Mouse (Mus musculus) C2C12 (cell line): ENCODE data around the gene Lrrc2. TPM values are rescaled to one million over a fixed set of nuclear protein-coding genes. Genes with fewer than 3 reads are reported as not detected.

Source experiments
- H3K27me3 ChIP-seq: one replicate; pipeline ENCODE4 v1.6.1; 2011; ENCODE audit not compliant: control insufficient read depth, insufficient read depth, insufficient read length
- H3K36me3 ChIP-seq: one replicate; pipeline ENCODE4 v1.6.1; 2011; ENCODE audit not compliant: control insufficient read depth, insufficient read depth
- H3K4me3 ChIP-seq: one replicate; pipeline ENCODE4 v1.5.1; 2011; ENCODE audit warnings: mild to moderate bottlenecking, control low read depth; ENCODE audit not compliant: poor library complexity, insufficient read depth, severe bottlenecking
- H3K79me2 ChIP-seq: one replicate; pipeline ENCODE4 v1.6.1; 2011; ENCODE audit not compliant: control insufficient read depth, insufficient read depth
- H3K79me3 ChIP-seq: one replicate; pipeline ENCODE4 v1.6.1; 2011; ENCODE audit warnings: low read depth, control low read depth
- H3ac ChIP-seq: one replicate; pipeline ENCODE3; 2011; ENCODE audit warnings: low read depth; ENCODE audit not compliant: control insufficient read depth, insufficient read length
- CEBPB ChIP-seq: IDR thresholded peaks from one replicate; pipeline ENCODE4 v1.6.1; 2011; ENCODE audit warnings: low read depth, mild to moderate bottlenecking, control low read depth, moderate library complexity
- CTCF ChIP-seq: IDR thresholded peaks from one replicate; pipeline ENCODE4 v1.5.1; 2011; ENCODE audit not compliant: control insufficient read depth, insufficient read depth, insufficient read length
- FOSL1 ChIP-seq: IDR thresholded peaks from one replicate; pipeline ENCODE4 v1.8.0; 2011; ENCODE audit warnings: mild to moderate bottlenecking, low read length; ENCODE audit not compliant: poor library complexity, insufficient read depth, severe bottlenecking
- MAX ChIP-seq: IDR thresholded peaks from one replicate; pipeline ENCODE4 v1.6.1; 2011; ENCODE audit warnings: mild to moderate bottlenecking, control low read depth
- MYOD1 ChIP-seq: IDR thresholded peaks from one replicate; pipeline ENCODE4 v1.6.1; 2011; ENCODE audit warnings: low read depth; ENCODE audit not compliant: control insufficient read depth, insufficient read length
- MYOG ChIP-seq: IDR thresholded peaks from one replicate; pipeline ENCODE4 v1.6.1; 2011; ENCODE audit not compliant: control insufficient read depth, insufficient read length; ENCODE audit errors: extremely low read depth
- USF1 ChIP-seq: IDR thresholded peaks from one replicate; pipeline ENCODE4 v1.6.1; 2011; ENCODE audit warnings: low read depth, mild to moderate bottlenecking, control low read depth, moderate library complexity
- polyA plus RNA-seq: library from polyadenylated mRNA; unstranded; fragments of >200 nt; fragmentation: generic; extraction: Trizol; gene quantifications from one replicate; pipeline ENCODE4 v1.2.1, GENCODE M21; 2012; ENCODE audit warnings: missing spikeins

The Lrrc2 gene
- polyA plus RNA-seq, 1 experiment: 0.01 TPM

GRCm38 (mm10) chr9:110954681-110955445 is 3.5 kb downstream of the Lrrc2 start:
- H3K4me3 ChIP-seq: no peak overlapping the region
- no peaks in the 10 kb centered on the region for H3K36me3 ChIP-seq
- H3K27me3 ChIP-seq: peaks cover 30% of the 10 kb centered on the region
- no peaks in the 10 kb centered on the region for H3K79me2 ChIP-seq
- no peak overlapping the region for H3ac ChIP-seq
- TF ChIP-seq MYOD1 (no peak), CEBPB (no peak), FOSL1 (no peak), CTCF (no peak), MYOG (no peak)
- no peaks in the 10 kb centered on the region for H3K79me3 ChIP-seq

- Histone ChIP-seq H3ac (no peak overlapping the region), H3K36me3 (no peaks in the 10 kb centered on the region), H3K79me3 (no peaks in the 10 kb centered on the region), H3K27me3 (peaks cover 30% of the 10 kb centered on the region), H3K4me3 (no peak overlapping the region), H3K79me2 (no peaks in the 10 kb centered on the region)
- no peak for TF ChIP-seq CTCF
- TF ChIP-seq MYOG: no peak
- no peak for TF ChIP-seq CEBPB
- TF ChIP-seq MAX: no peak
- no peak for TF ChIP-seq MYOD1
- TF ChIP-seq FOSL1: no peak
- no peak for TF ChIP-seq USF1
Observed at GRCm38 (mm10) chr9:110955962-110956361, 4.6 kb downstream of the Lrrc2 start.

GRCm38 (mm10) chr9:110959669-110960068 is 8.3 kb downstream of the Lrrc2 start:
- no peaks in the 10 kb centered on the region for H3K79me3 ChIP-seq
- peaks cover 18% of the 10 kb centered on the region for H3K27me3 ChIP-seq
- no peak for TF ChIP-seq CTCF
- no peak for TF ChIP-seq CEBPB
- TF ChIP-seq USF1: no peak
- TF ChIP-seq MYOG: no peak
- H3K36me3 ChIP-seq: no peaks in the 10 kb centered on the region
- H3ac ChIP-seq: no peak overlapping the region
- no peak overlapping the region for H3K4me3 ChIP-seq
- no peaks in the 10 kb centered on the region for H3K79me2 ChIP-seq

- Histone ChIP-seq H3K79me2 (no peaks in the 10 kb centered on the region), H3K79me3 (no peaks in the 10 kb centered on the region), H3K27me3 (peaks cover 12% of the 10 kb centered on the region), H3K4me3 (no peak overlapping the region), H3ac (no peak overlapping the region), H3K36me3 (no peaks in the 10 kb centered on the region)
- TF ChIP-seq USF1: no peak
- no peak for TF ChIP-seq MAX
- no peak for TF ChIP-seq FOSL1
- no peak for TF ChIP-seq MYOG
- no peak for TF ChIP-seq MYOD1
- TF ChIP-seq CTCF: no peak
- no peak for TF ChIP-seq CEBPB
Observed at GRCm38 (mm10) chr9:110960230-110961149, 9.1 kb downstream of the Lrrc2 start.

- Histone ChIP-seq H3K36me3 (no peaks in the 10 kb centered on the region), H3K27me3 (peaks cover 3% of the 10 kb centered on the region), H3ac (no peak overlapping the region), H3K79me2 (no peaks in the 10 kb centered on the region), H3K4me3 (no peak overlapping the region), H3K79me3 (no peaks in the 10 kb centered on the region)
- TF ChIP-seq FOSL1 (no peak), MYOG (no peak), CTCF (no peak), MAX (no peak), MYOD1 (no peak)
Observed at GRCm38 (mm10) chr9:110961386-110961785, 10.0 kb downstream of the Lrrc2 start.
